Mouse (Mus musculus) T-cell, adult 66 days (primary cell): ENCODE results near the gene Cog5. TPM values are rescaled to one million over a fixed set of nuclear protein-coding genes. Genes with fewer than 3 reads are reported as not detected.

ENCODE experiments used
- total RNA-seq, 2 experiments: library from RNA; stranded (reverse); gene quantifications; 3 replicates in 1 of 2; 4 replicates in 1 of 2; pipeline ENCODE4 v1.2.4; 2023

Gene Cog5
- total RNA-seq = 10 to 100 TPM; 61.5 to 61.8 TPM

DNA sequence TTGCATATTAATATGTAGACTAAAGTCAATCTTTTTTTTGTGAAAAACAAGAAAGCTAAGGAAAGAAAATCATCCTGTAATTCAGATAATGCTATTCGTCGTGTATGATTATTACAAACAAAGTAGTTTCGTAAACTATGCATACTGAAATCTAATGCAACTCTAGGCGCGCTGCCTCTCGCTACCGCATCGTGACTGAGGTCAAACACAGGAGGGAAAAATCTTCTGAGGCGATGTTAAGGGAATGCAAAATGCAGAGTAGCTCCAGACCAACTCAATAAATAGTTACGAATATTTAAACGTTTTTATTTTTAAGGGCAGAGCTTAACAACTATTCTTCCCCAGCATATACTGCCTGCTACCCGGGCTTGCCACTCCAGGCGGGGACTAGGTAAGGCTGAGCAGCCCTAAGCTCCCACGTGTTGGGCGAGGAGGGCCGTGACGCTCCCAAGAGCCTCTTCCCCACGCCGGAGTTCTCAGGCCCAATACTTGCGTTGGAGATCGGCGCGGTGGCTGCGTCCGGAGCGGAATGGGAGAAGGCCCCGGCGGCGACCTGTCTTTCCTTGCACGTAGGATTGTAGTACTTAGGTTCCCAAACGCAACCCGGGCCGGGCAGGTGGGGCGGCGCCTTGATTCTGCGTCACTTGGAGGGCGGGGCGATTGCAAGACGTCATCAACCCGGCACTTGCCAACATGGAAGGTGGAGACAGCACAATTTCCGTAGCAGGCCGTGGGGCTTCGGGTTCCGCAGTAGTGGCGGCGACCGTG lies at the start of gene Cog5, which contains the start of gene Dus4l:
TSS of gene Cog5 (plus strand) at position 673 of the 768 bp plus-strand sequence.
TSS of gene Dus4l (minus strand) at position 630 of the 768 bp plus-strand sequence.

DNA sequence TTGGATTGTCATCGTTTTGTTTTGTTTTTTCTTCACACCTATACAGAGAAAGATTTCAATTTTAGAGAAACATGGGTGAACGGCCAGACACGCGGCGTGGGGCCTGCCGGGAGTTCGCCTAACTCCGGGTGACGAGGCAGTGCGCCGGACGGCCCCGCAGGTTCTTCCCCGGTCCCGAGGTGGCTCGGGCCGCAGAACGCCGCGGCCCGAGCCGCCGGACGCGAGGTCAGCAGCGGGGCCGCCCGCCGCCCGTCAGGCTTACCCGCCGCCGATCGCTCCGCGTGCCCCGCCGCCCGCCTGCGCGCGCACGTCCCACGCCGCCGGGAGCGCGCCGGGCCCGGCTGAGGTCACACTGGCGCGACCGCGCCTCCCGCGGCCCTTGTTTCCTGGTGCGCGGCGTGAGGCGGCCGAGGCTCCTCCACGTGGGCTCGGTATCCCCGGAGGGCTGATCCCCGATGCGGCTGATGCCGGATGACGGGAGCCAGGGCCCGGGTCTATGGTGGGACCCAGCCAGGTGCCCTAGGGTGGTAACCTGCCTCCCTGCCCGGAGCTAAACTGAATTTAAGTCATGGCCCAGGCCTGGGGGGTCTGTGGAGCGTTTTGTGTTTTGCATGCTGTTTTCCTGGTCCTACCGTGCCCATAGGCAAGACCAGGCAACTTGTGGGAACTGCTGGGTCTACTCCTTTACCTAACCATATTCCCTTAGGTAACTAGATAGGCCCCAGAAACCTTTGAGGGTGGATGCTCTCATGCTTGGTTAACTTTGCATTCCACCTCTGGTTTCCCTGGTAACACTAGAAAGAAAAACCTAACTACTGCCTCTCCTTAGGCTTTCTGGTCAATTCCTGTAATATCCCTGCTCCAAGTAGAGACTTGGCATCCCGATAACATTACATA lies 20.1 kb upstream of the Cog5 start, which contains the start of gene Bcap29:
TSS of gene Bcap29 (minus strand) at position 316 of the 897 bp plus-strand sequence.

DNA sequence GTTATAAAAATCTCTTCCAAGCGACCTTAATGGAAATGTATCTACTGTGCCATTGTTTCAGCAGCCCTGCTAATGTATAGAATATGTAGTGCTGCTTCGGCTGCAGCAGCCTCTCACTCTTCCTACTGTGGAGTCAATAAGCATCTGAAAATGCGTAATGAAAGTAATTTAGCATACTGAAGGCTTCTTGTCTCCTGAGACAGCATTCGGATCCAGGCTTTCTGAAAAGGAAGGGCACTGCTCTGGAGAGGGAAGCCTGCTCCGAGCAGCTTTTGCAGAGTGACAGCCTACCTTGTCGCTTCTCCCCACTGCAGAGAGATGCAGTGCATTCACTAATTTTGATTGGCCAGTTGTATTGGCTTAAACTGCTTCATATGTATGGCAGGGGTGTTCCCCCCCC lies 58.9 kb downstream of the Cog5 start, which contains the start of gene Gpr22:
TSS of gene Gpr22 (minus strand) at position 348 of the 400 bp plus-strand sequence.

DNA sequence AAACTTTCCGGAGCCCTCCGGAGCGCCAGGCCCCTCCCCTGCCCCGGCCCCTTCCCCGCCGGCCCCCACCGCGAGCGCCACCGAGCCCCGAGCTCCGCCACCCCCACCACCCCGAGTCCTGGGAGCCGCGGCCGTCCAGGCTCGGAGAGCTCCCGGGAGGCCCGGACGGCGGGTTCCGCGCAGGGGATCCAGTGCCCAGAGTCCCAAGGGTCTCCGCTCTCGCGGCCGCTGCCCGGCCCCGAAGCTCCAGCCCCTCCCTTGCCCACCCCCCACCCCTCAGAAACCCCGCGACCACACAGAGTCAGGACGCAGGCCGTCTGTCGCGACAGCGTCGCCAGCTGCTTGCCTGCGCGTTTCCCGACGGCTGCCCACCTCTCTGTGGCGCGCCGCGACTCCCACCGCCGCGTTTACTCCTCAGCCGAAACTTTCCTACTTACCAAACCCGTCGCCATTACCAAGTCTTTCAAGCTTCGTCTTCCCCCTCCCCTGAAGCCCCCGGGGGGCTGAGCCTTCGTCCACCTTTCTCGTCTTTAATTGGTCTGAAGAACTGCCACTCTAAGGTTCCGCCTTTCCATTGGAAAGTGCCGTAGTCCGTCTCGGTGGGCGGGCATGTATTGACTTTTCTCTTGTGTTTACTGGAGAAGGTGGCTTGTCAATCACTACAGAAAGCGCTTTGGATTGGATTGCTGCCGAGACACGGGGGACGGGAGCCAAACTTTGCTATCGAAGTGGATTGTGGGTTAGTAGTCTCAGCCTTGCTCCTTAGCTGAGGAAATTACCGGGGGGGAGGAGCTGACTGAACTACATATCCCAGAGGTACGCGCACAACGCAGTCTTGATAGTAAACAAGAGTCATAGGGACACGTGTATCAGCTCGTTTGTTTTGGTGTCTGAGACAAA lies 295.3 kb downstream of the Cog5 start, which contains the start of gene Hbp1:
TSS of gene Hbp1 (minus strand) at position 777 of the 900 bp plus-strand sequence.

Other genes starting within 250 kb of the Cog5 start
- gene Cbll1, start 155.3 kb upstream of the Cog5 start, total RNA-seq = 10 to 100 TPM; 39.0 to 39.9 TPM
- not detected for gene Slc26a4, start 94.9 kb upstream of the Cog5 start, total RNA-seq
- gene Bcap29, start 20.2 kb upstream of the Cog5 start, total RNA-seq = 10 to 100 TPM; 29.7 to 32.2 TPM
- 10 to 100 TPM; 12.4 to 14.1 TPM for gene Dus4l, start within 50 bp of the Cog5 start, total RNA-seq
- not detected for gene Gpr22, start 59.1 kb downstream of the Cog5 start, total RNA-seq